Mouse (Mus musculus) bone marrow, adult 2 months (tissue): ENCODE data around the gene Snx21. TPM values are rescaled to one million over a fixed set of nuclear protein-coding genes. Genes with fewer than 3 reads are reported as not detected.

ENCODE experiments used
- H3K27ac ChIP-seq: fragments of 200-500 bp; 2 replicates; pipeline ENCODE4 v1.5.1; 2012; ENCODE audit warnings: low read depth, mild to moderate bottlenecking, control low read depth, inconsistent platforms, low read length; ENCODE audit not compliant: control insufficient read depth, poor library complexity, insufficient read depth
- H3K4me1 ChIP-seq: fragments of 200-500 bp; 2 replicates; pipeline ENCODE4 v1.6.1; 2011; ENCODE audit warnings: low read length; ENCODE audit not compliant: control insufficient read depth, insufficient read depth
- H3K4me3 ChIP-seq: fragments of 200-500 bp; replicated peaks from 2 replicates; pipeline ENCODE3; 2011; ENCODE audit warnings: mild to moderate bottlenecking, low read depth, low read length, control low read depth; ENCODE audit not compliant: control insufficient read depth
- CTCF ChIP-seq: fragments of 200-500 bp; IDR thresholded peaks from 2 replicates; pipeline ENCODE4 v1.5.1; 2011; ENCODE audit warnings: low read length, control low read depth; ENCODE audit not compliant: control insufficient read depth, insufficient read depth
- POLR2A ChIP-seq: fragments of 200-500 bp; IDR thresholded peaks from 2 replicates; pipeline ENCODE4 v1.6.1; 2011; ENCODE audit warnings: low read depth, mild to moderate bottlenecking, control low read depth, low read length, borderline replicate concordance; ENCODE audit not compliant: control insufficient read depth
- WGBS: fragments of 180-500 bp; shearing (Covaris S2); methylation state at CpG from one replicate; pipeline ENCODE4 v1.1.7; 2018; 5-methylcytosine and 5-hydroxymethylcytosine counted together
- polyA plus RNA-seq: library from polyadenylated mRNA; stranded (reverse); fragments of >200 nt; gene quantifications from 2 replicates; pipeline ENCODE4 v1.2.4, GENCODE M21; 2011; ENCODE audit warnings: low replicate concordance; ENCODE audit not compliant: missing spikeins, insufficient read depth, insufficient read length

The Snx21 gene
- polyA plus RNA-seq, 1 experiment: 5.8 TPM

DNA sequence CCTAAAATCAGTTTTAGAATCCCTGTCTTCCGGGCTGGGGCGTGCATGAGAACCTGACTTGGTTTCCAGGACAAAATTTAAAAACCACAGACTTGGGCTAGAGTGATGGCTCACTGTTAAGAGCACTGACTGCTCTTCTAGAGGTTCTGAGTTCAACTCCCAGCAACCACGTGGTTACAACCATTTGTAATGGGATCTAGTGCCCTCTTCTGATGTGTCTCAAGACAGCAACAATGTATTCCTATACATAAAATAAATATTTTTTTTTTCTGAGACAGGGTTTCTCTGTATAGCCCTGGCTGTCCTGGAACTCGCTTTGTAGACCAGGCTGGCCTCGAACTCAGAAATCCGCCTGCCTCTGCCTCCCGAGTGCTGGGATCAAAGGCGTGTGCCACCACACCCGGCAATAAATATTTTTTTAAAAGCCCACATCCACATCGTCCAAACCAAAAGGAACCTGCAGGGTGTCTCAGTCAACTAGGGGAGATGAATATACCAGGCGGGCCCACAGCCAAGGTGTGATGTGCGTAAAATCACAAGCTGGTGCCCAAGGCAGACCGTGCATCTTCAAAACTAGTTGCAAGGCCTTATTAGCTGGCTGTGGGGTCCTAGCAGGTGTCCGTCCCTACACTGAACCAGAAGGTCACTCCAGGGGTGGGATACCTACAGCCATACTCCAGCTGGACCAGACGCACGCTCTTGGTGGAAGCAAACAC lies 46.6 kb downstream of the Snx21 start:
- Histone ChIP-seq H3K4me1 (no peaks in the 10 kb centered on the region; the same call in 1 of the 2 replicates), H3K27ac (no peak overlapping the region), H3K4me3 (no peak overlapping the region)
- TF ChIP-seq CTCF: no peak
- TF ChIP-seq POLR2A: no peak
- WGBS: 57% methylated on average over 16 of the region's 16 CpGs

DNA sequence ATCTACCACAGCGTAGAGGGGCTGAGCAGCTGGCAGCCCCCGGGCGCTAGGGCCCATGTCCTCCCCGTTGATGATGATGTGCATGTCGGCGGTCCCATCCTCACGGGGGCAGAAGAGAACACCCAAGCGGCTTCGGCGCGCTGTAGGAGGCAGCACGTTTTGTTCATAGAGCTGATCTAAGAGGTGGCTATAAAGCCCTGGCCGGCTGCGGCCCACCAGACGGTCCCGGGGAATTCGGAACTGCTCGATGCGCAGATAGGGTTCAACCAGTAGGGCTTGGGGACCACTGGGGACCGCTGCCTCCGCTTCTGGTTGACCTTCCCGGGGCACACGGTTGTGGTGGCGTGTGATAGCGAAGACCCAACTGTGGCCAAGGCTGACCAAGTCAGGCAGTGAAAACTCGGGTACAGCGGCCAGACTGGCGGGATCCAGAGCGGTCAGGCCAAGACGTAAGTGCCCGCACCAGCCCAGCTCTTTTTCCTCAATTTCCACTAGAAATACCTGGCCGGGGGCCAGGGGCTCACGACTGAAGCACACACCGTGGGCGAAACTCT lies 47.2 kb downstream of the Snx21 start, which contains the start of gene Ctsa:
TSS of gene Ctsa (plus strand) at position 126 of the 554 bp plus-strand sequence.
- Histone ChIP-seq H3K4me1 (no peaks in the 10 kb centered on the region; the same call in 1 of the 2 replicates), H3K27ac (peak within 1 kb of the TSS; percentile 65), H3K4me3 (peak within 1 kb of the TSS; percentile 76)
- WGBS: under 1% methylated on average over 35 of the region's 35 CpGs
- TF ChIP-seq CTCF (peak; percentile 64; the same call in 1 of the 2 replicates), POLR2A (peak; percentile 56; the same call in 1 of the 2 replicates)

DNA sequence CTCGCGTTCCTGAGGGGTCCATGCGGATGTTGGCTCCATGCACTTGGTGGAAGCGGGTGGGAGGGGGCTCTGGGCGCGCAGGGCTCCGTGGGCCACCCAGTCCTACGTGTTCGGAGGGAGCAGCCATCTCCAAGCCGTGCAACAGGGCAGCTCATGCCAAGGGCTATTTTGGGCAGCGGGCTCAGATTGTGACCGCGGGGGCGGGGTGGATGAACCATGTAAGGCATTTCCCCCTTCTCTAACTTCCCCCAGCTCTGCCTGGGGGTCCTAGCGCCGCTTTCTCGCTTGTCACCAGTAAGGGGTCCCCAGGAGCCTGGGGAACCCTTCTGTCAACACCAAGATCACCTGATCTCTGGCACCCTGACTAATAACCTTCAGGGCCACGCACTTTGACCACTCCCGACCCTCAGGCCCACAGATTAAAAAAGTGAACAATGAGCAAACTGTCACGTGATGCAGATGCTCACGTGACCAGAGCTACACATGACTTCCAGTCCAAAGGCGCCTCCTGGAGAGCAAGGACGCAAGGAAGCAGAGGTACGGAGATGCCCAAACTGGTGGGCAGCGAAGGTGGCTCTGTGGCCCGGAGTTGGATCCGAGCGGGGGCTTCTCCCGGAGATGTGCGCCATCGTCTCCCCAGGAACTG lies 47.8 kb downstream of the Snx21 start, which contains the start of gene Neurl2:
TSS of gene Neurl2 (minus strand) at position 143 of the 646 bp plus-strand sequence.
- peak within 1 kb of the TSS; percentile 76 for H3K4me3 ChIP-seq
- WGBS: under 1% methylated on average over 31 of the region's 31 CpGs
- H3K4me1 ChIP-seq: no peaks in the 10 kb centered on the region; the same call in 1 of the 2 replicates
- TF ChIP-seq CTCF (no peak), POLR2A (peak; percentile 72; the same call in 1 of the 2 replicates)
- H3K27ac ChIP-seq: peak within 1 kb of the TSS; percentile 65

DNA sequence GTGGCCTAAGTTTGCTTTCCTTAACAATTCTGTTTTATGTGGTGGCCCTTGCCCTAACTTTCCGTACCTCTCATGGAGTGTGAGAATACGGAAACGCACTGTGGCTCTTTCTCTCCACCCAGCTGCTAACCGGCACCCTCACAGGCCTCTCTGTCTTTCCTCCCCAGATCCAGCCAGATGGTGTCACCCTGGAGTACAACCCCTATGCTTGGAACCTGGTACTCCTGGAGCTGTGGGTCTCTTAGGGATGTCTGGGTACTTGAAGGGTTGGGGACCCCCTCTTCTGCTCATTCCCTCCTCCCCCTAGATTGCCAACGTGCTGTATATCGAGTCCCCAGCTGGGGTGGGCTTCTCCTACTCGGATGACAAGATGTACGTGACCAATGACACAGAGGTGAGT lies 48.9 kb downstream of the Snx21 start:
- no peak for TF ChIP-seq CTCF
- TF ChIP-seq POLR2A: no peak
- no peaks in the 10 kb centered on the region; the same call in 1 of the 2 replicates for H3K4me1 ChIP-seq
- 43% methylated on average over 8 of the region's 8 CpGs for WGBS
- peak overlapping the region; percentile 76 for H3K4me3 ChIP-seq
- H3K27ac ChIP-seq: no peak overlapping the region

DNA sequence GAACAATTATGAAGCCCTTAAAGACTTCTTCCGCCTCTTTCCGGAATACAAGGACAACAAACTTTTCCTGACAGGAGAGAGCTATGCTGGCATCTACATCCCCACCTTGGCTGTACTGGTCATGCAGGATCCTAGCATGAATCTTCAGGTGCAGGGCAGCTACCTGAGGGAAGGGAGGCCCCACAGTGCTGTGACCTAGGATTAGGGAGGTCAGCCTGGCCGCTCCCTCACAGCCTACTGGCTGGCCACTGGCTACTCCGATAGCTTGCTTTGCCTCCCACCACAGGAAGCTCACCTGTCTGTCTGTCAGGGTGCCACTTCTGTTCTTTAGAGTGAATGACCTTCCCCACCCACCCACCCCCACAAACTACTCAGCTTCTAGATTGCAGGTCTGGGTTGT lies 49.5 kb downstream of the Snx21 start:
- TF ChIP-seq POLR2A (no peak), CTCF (no peak)
- 93% methylated on average over 4 of the region's 4 CpGs for WGBS
- no peak overlapping the region for H3K4me3 ChIP-seq
- H3K27ac ChIP-seq: no peak overlapping the region
- no peaks in the 10 kb centered on the region; the same call in 1 of the 2 replicates for H3K4me1 ChIP-seq

Other genes with a start within 250 kb of the Snx21 start
- gene Wfdc2, start 223.4 kb upstream of the Snx21 start, polyA plus RNA-seq: 2.8 TPM in 1 of 2 replicates, not detected in the other
- gene Spint3, start 212.4 kb upstream of the Snx21 start, polyA plus RNA-seq: not detected in 2 replicates
- gene Wfdc6a, start 200.4 kb upstream of the Snx21 start, polyA plus RNA-seq: not detected in 2 replicates
- gene Eppin, start 192.2 kb upstream of the Snx21 start, polyA plus RNA-seq: not detected in 2 replicates
- not detected in 2 replicates for gene Wfdc6b, start 172.3 kb upstream of the Snx21 start, polyA plus RNA-seq
- not detected in 2 replicates for gene Wfdc8, start 172.2 kb upstream of the Snx21 start, polyA plus RNA-seq
- not detected in 2 replicates for gene Wfdc16, start 147.0 kb upstream of the Snx21 start, polyA plus RNA-seq
- not detected in 2 replicates for gene Wfdc10, start 129.8 kb upstream of the Snx21 start, polyA plus RNA-seq
- not detected in 2 replicates for gene Wfdc9, start 129.2 kb upstream of the Snx21 start, polyA plus RNA-seq
- gene Wfdc11, start 111.7 kb upstream of the Snx21 start, polyA plus RNA-seq: not detected in 2 replicates
- not detected in 2 replicates for gene Wfdc13, start 100.7 kb upstream of the Snx21 start, polyA plus RNA-seq
- gene Spint4, start 87.3 kb upstream of the Snx21 start, polyA plus RNA-seq: not detected in 2 replicates
- gene Spint5, start 70.5 kb upstream of the Snx21 start, polyA plus RNA-seq: not detected in 2 replicates
- 2.1 and 2.2 TPM in 2 replicates for gene Wfdc3, start 39.9 kb upstream of the Snx21 start, polyA plus RNA-seq
- 35.3 and 47.6 TPM in 2 replicates for gene Dnttip1, start 39.8 kb upstream of the Snx21 start, polyA plus RNA-seq
- gene Ube2c, start 15.9 kb upstream of the Snx21 start, polyA plus RNA-seq: 261 and 459 TPM in 2 replicates
- gene Tnnc2, start 5.9 kb upstream of the Snx21 start, polyA plus RNA-seq: 9.6 and 12.2 TPM in 2 replicates
- gene Acot8, start 19.1 kb downstream of the Snx21 start, polyA plus RNA-seq: 16.5 and 36.5 TPM in 2 replicates
- 3.4 and 4.4 TPM in 2 replicates for gene Zswim3, start 19.3 kb downstream of the Snx21 start, polyA plus RNA-seq
- gene Zswim1, start 36.9 kb downstream of the Snx21 start, polyA plus RNA-seq: 2.1 and 3.7 TPM in 2 replicates
- not detected in 2 replicates for gene Spata25, start 42.7 kb downstream of the Snx21 start, polyA plus RNA-seq
- 61.0 and 109 TPM in 2 replicates for gene Ctsa, start 47.0 kb downstream of the Snx21 start, polyA plus RNA-seq
- gene Neurl2, start 47.6 kb downstream of the Snx21 start, polyA plus RNA-seq: 0.97 TPM in 1 of 2 replicates, not detected in the other
- gene Pltp, start 71.9 kb downstream of the Snx21 start, polyA plus RNA-seq: 2.4 and 6.5 TPM in 2 replicates
- 24.8 and 31.6 TPM in 2 replicates for gene Pcif1, start 93.5 kb downstream of the Snx21 start, polyA plus RNA-seq
- gene Zfp335, start 125.9 kb downstream of the Snx21 start, polyA plus RNA-seq: 17.1 and 35.2 TPM in 2 replicates
- gene Mmp9, start 155.0 kb downstream of the Snx21 start, polyA plus RNA-seq: 173 and 363 TPM in 2 replicates
- gene Slc12a5, start 175.0 kb downstream of the Snx21 start, polyA plus RNA-seq: 3.6 and 5.1 TPM in 2 replicates
- 15.9 and 30.7 TPM in 2 replicates for gene Ncoa5, start 249.0 kb downstream of the Snx21 start, polyA plus RNA-seq